ENCODE assay signal across 8 mouse cellular contexts in the genomic region with DNA sequence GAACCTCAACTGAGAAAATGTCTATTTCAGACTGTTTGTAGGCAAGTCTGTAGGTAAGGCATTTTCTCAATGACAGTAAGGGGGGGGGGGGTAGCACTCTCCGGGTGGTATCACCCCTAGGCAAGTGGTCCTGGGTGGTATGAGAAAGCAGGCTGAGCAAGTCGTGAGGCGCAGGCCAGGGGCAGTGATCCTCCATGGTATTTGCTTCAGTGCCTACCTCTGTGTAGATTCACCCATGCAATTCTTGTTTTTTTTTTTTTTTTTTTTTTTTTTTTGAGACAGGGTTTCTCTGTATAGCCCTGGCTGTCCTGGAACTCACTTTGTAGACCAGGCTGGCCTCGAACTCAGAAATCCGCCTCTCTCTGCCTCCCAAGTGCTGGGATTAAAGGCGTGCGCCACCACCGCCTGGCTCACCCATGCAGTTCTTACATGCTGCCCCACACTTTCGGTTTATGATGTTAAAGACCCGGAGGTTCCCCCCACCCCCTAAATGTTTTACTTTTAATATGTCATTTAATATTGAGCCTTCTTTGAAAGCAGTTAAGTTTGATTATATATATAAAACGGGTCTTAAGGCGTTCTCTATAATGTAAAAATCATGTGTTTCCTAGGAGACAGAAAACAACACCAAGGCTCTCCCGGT. TPM values are rescaled to one million over a fixed set of nuclear protein-coding genes. Genes with fewer than 3 reads are reported as not detected.
DNase-seq lines count a peak whose midpoint lies in the region; ATAC-seq lines count a peak whose summit lies in the region.

No protein-coding gene starts in this region.

- no peak for ATAC-seq in kidney, embryonic 15.5 days (replicated peaks; ENCODE audit: low FRiP score)
- ATAC-seq in hindbrain, embryonic 11.5 days (ENCODE audit: low FRiP score) = no peak
- no peak for ATAC-seq in midbrain, embryonic 13.5 days
- ATAC-seq in monocyte, adult 5-6 weeks (replicated peaks; ENCODE audit: insufficient number of reproducible peaks, low FRiP score, low TSS enrichment, poor library complexity, severe bottlenecking) = no peak

- WGBS in kidney, embryonic 15.5 days = 30% methylated on average over 13 of the region's 13 CpGs
- WGBS in hindbrain, embryonic 11.5 days = 29% methylated on average over 13 of the region's 13 CpGs
- WGBS in midbrain, embryonic 13.5 days = 28% methylated on average over 13 of the region's 13 CpGs

- peak overlapping the region; percentile 78 for H3K4me3 ChIP-seq in kidney, embryonic 15.5 days (replicated peaks)
- peak overlapping the region; percentile 80 for H3K4me3 ChIP-seq in hindbrain, embryonic 11.5 days (ENCODE audit: low read depth, low read length)
- H3K4me3 ChIP-seq in midbrain, embryonic 13.5 days (replicated peaks) = peak overlapping the region; percentile 88

- H3K9me3 ChIP-seq in kidney, embryonic 15.5 days (replicated peaks) = no peaks in the 10 kb centered on the region
- no peaks in the 10 kb centered on the region for H3K9me3 ChIP-seq in hindbrain, embryonic 11.5 days (ENCODE audit: control insufficient read depth, low read length)
- H3K9me3 ChIP-seq in midbrain, embryonic 13.5 days = no peaks in the 10 kb centered on the region

- H3K4me2 ChIP-seq in kidney, embryonic 15.5 days = peak overlapping the region; percentile 88
- peak overlapping the region; percentile 82 for H3K4me2 ChIP-seq in hindbrain, embryonic 11.5 days (replicated peaks; ENCODE audit: low read depth, low read length)
- peak overlapping the region; percentile 81 for H3K4me2 ChIP-seq in midbrain, embryonic 13.5 days (replicated peaks)

- H3K36me3 ChIP-seq in kidney, embryonic 15.5 days = peaks cover 29% of the 10 kb centered on the region
- H3K36me3 ChIP-seq in hindbrain, embryonic 11.5 days (ENCODE audit: control insufficient read depth, insufficient read depth, low read length) = no peaks in the 10 kb centered on the region
- H3K36me3 ChIP-seq in midbrain, embryonic 13.5 days = peaks cover 29% of the 10 kb centered on the region

- H3K27me3 ChIP-seq in kidney, embryonic 15.5 days = no peaks in the 10 kb centered on the region
- H3K27me3 ChIP-seq in hindbrain, embryonic 11.5 days (ENCODE audit: control insufficient read depth, insufficient read depth, low read length) = no peaks in the 10 kb centered on the region
- H3K27me3 ChIP-seq in midbrain, embryonic 13.5 days = no peaks in the 10 kb centered on the region

- no peak for DNase-seq in kidney, adult 8-10 months
- DNase-seq in MEL-GATA-1-ER (ENCODE audit: extremely low read depth, low read depth) = peak; percentile 29
- no peak for DNase-seq in hindbrain, embryonic 11.5 days (ENCODE audit: low spot score)
- no peak for DNase-seq in MN1 (ENCODE audit: low spot score)
- no peak for DNase-seq in embryo, embryonic 10.5 days (ENCODE audit: low spot score)

- H3K9ac ChIP-seq in kidney, embryonic 15.5 days = peak overlapping the region; percentile 71
- H3K9ac ChIP-seq in hindbrain, embryonic 11.5 days (ENCODE audit: low read depth, low read length) = peak overlapping the region; percentile 80
- H3K9ac ChIP-seq in midbrain, embryonic 13.5 days (replicated peaks) = peak overlapping the region; percentile 87

- peaks cover 10% of the 10 kb centered on the region for H3K4me1 ChIP-seq in kidney, embryonic 15.5 days
- no peaks in the 10 kb centered on the region for H3K4me1 ChIP-seq in hindbrain, embryonic 11.5 days (replicated peaks; ENCODE audit: control insufficient read depth, insufficient read depth, low read length)
- H3K4me1 ChIP-seq in midbrain, embryonic 13.5 days (replicated peaks) = peaks cover 15% of the 10 kb centered on the region

- H3K27ac ChIP-seq in kidney, embryonic 15.5 days = peak overlapping the region; percentile 91
- H3K27ac ChIP-seq in hindbrain, embryonic 11.5 days (ENCODE audit: low read depth, low read length) = no peak overlapping the region
- H3K27ac ChIP-seq in midbrain, embryonic 13.5 days = peak overlapping the region; percentile 92; the same call in 1 of the 2 replicates

RNA-seq across cellular contexts. Expression of gene Cfap298, which starts 1.3 kb away (rescaled TPM):
- 37.0 and 42.5 TPM in 2 replicates for polyA plus RNA-seq in kidney, embryonic 15.5 days (2015; fragmentation: Nextera tagmentation; extraction: Ambion mirVana)
- polyA plus RNA-seq in hindbrain, embryonic 11.5 days (2014; fragmentation: Nextera tagmentation; extraction: Ambion mirVana) = 53.1 and 57.3 TPM in 2 replicates
- polyA plus RNA-seq in midbrain, embryonic 13.5 days (2015; fragmentation: Nextera tagmentation; extraction: Ambion mirVana) = 43.3 and 47.0 TPM in 2 replicates
- 10.7 to 19.1 TPM (median 18.3 TPM) in 3 replicates for total RNA-seq in monocyte, adult 5-6 weeks (2017)
